Mouse (Mus musculus) hindbrain, embryonic 14.5 days (tissue): Measurements from ENCODE around the gene Vsx1. TPM values are rescaled to one million over a fixed set of nuclear protein-coding genes. Genes with fewer than 3 reads are reported as not detected.

Source experiments
- ATAC-seq: fragments of 200-750 bp; cut with Nextera tagmentation; 2 replicates; pipeline ENCODE4 v1.8.0; 2017; ENCODE audit warnings: moderate number of reproducible peaks, mild to moderate bottlenecking, moderate TSS enrichment, moderate library complexity; ENCODE audit not compliant: low FRiP score
- DNase-seq: peaks from one replicate; pipeline ENCODE4 v3.0.0-alpha.2; 2015; ENCODE audit warnings: low spot score
- H3K27ac ChIP-seq: fragments of 300-500 bp; sonication (generic); 2 replicates; pipeline ENCODE4 v1.5.1; 2014; ENCODE audit warnings: mild to moderate bottlenecking, moderate library complexity
- H3K27me3 ChIP-seq: fragments of 300-500 bp; sonication (generic); 2 replicates; pipeline ENCODE4 v1.6.1; 2014; ENCODE audit warnings: mild to moderate bottlenecking, low read length, mixed read lengths; ENCODE audit not compliant: control insufficient read depth, insufficient read depth
- H3K36me3 ChIP-seq: fragments of 300-500 bp; sonication (generic); replicated peaks from 2 replicates; pipeline ENCODE4 v1.6.1; 2014; ENCODE audit not compliant: control insufficient read depth, insufficient read depth
- H3K4me1 ChIP-seq: fragments of 300-500 bp; sonication (generic); replicated peaks from 2 replicates; pipeline ENCODE4 v1.6.1; 2014; ENCODE audit warnings: antibody characterized with exemption, low read length, mixed read lengths; ENCODE audit not compliant: control insufficient read depth, insufficient read depth
- H3K4me2 ChIP-seq: fragments of 300-500 bp; sonication (generic); replicated peaks from 2 replicates; pipeline ENCODE4 v1.6.1; 2014; ENCODE audit warnings: mild to moderate bottlenecking, moderate library complexity
- H3K4me3 ChIP-seq: fragments of 300-500 bp; sonication (generic); replicated peaks from 2 replicates; pipeline ENCODE4 v1.5.1; 2014; ENCODE audit warnings: mild to moderate bottlenecking, low read length
- H3K9ac ChIP-seq: fragments of 300-500 bp; sonication (generic); 2 replicates; pipeline ENCODE4 v1.6.1; 2014
- H3K9me3 ChIP-seq: fragments of 300-500 bp; sonication (generic); 2 replicates; pipeline ENCODE4 v1.6.1; 2016; ENCODE audit warnings: low read length; ENCODE audit not compliant: control insufficient read depth
- WGBS: fragments of 180-500 bp; shearing (Covaris S2); extraction: QIAGEN DNeasy Blood & Tissue Kit; methylation state at CpG from one replicate; pipeline ENCODE4 v1.1.7; 2014; 5-methylcytosine and 5-hydroxymethylcytosine counted together
- polyA plus RNA-seq: library from polyadenylated mRNA; unstranded; fragments of >200 nt; fragmentation: Nextera tagmentation; extraction: Ambion mirVana; gene quantifications from 2 replicates; pipeline ENCODE4 v1.2.1, GENCODE M21; 2014

Vsx1 gene
- polyA plus RNA-seq, 1 experiment from 2014 or later, result 0.05 TPM

DNA sequence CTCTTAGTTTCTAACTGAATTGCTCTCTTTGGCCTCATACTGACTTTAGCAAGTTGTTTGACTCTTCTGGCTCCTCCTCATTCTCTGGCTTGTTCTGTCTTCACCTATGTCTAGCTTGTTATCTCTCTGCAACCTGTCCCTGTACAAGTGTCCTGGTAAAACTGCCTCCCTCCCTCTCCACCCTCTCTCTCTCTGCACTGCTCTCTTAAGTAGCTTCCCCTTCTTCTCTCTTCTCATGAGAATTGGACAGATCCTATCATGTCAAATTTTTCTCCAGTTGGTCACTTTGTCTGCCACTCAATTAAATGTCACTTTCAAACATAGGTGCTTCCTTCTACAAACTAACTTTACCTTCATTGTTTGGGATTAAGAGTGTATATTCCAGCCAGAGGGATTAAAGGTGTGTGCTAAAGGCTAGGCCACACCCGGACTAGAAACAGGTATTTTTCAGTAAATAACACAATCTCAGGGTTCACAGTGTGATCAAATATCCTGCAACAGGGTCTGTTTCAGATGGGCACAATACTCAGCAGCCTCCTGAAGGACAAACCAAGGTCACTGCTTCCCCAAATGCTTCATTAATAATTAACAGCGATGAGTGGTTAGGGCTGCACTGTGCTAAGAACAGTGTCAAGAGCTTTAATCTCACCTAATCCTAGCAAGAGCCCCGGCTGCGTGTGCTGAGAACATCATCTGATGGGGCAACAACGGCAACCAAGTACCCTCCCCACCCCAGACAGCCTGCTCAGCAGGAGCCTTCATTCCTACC is 24.8 kb downstream of the Vsx1 start:
- H3K9me3 ChIP-seq, result no peaks in the 10 kb centered on the region
- no peak overlapping the region for H3K4me3 ChIP-seq
- H3K27me3 ChIP-seq, result 0 out of 2 replicates have a peak, but pooled peaks cover 9% of the 10 kb centered on the region
- H3K36me3 ChIP-seq, result no peaks in the 10 kb centered on the region
- H3K4me2 ChIP-seq, result no peak overlapping the region
- no peak for DNase-seq
- peaks cover 11% of the 10 kb centered on the region; the same call in 1 of the 2 replicates for H3K4me1 ChIP-seq
- WGBS, result 83% methylated on average over 5 of the region's 5 CpGs
- H3K9ac ChIP-seq, result no peak overlapping the region
- no peak overlapping the region for H3K27ac ChIP-seq
- ATAC-seq, result no peak

DNA sequence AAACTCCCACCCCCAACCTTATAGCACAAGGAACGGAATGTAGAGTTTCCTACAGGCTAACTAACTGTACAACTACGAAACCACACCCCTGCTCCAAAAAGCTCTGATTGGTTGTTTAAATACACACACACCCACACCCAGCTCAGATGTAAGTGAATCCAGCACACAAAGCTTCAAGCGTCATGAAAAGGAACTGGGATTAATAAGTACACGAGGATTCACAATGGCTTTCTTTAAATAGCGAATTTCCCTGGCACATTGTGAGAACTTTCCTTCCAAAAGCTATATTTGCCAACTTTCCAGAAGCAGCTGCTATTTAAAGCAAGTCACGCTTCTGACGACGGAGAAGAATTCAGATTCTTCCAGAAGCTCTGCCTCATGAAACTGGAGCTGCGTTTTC is 25.9 kb downstream of the Vsx1 start:
- DNase-seq (no peak), ATAC-seq (no peak)
- Histone ChIP-seq H3K4me1 (peaks cover 8% of the 10 kb centered on the region; the same call in 1 of the 2 replicates), H3K9ac (no peak overlapping the region), H3K27me3 (no peaks in the 10 kb centered on the region), H3K9me3 (no peaks in the 10 kb centered on the region), H3K4me2 (no peak overlapping the region), H3K36me3 (no peaks in the 10 kb centered on the region), H3K27ac (0 out of 2 replicates have a peak overlapping the region, but pooled peaks have one; percentile 38), H3K4me3 (no peak overlapping the region)
- WGBS, result 63% methylated on average over 9 of the region's 9 CpGs

DNA sequence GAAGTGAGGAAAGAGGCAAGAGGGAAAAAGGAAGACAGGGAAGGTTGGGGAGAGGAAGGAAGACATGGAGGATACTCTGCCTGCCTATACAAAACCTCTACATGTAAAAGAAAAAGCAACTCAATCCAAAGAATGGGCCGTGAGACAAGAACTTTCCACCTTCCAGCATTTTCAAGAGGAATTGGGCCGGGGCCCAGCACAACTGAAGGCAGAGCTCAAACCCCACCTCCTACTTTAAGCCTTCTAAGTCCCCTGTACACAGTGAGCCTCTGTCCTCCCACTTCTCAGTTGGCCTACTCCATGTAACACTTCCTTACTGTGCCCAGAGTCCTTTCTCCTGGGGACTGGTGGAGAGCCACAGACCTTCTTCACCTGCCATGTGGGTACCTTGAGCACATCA is 27.2 kb downstream of the Vsx1 start:
- H3K27me3 ChIP-seq, result no peaks in the 10 kb centered on the region
- H3K36me3 ChIP-seq, result no peaks in the 10 kb centered on the region
- H3K9ac ChIP-seq, result no peak overlapping the region
- H3K4me2 ChIP-seq, result no peak overlapping the region
- 78% methylated on average over 2 of the region's 2 CpGs for WGBS
- no peak overlapping the region for H3K27ac ChIP-seq
- peaks cover 4% of the 10 kb centered on the region; the same call in 1 of the 2 replicates for H3K4me1 ChIP-seq
- no peak for DNase-seq
- H3K4me3 ChIP-seq, result no peak overlapping the region
- ATAC-seq, result no peak
- no peaks in the 10 kb centered on the region for H3K9me3 ChIP-seq

DNA sequence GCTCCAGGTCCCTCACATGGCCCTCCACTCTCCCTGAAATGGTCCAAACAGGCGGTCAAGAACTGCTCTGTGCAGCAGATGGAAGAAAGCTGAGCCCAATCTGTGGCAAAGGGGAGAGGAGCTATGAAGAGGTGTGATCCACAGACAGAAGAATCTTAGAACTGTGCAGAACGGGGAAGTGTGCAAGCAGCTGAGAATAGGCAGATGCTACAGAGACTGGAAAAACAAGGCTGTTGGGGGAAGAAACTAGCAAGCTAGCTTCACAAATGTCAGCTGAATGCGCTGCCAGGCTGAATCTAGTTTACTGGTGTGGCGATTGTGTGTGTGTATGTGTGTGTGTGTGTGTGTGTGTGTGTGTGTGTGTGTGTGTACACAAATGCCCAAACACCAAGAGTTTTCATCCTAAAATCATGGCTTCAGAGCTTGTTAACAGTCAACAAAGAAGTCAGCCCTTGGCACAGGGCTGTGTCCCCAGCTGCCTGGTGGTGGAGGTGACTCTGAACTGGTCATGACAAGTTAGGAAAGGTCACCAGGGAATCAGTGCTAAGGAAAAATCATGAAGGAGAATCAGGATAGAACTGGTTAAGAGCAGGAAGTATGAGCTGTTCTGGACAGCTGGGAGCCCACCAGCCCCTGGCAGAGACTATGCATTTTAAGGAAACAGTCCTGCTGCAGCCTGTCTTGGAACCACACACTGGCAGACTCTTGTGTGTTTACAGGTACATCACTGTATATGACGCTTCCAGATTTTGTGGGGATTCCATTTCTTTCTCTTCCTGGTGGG is 28.3 kb downstream of the Vsx1 start:
- no peak for DNase-seq
- WGBS, result 82% methylated on average over 5 of the region's 5 CpGs
- no peaks in the 10 kb centered on the region for H3K4me1 ChIP-seq

DNA sequence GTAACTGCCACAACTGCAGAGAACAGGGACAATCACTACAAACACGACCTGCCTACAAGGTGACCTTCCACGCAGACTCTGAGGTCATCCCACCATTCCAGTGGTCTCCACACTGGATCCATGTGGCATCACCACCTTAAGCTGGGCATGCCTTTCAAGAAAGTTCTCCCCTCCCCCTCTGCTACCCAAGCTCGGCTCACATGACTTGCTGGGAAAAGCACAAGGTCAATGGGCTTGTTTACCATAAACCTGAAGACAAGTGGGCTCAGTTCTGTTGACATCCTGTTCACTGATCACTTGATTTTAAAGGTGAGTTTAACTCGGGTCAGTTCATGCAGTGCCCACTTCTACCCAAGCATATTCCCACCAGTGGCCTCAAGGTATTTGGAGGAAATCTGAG is 29.1 kb downstream of the Vsx1 start:
- 0 out of 2 replicates have a peak, but pooled peaks cover 3% of the 10 kb centered on the region for H3K9me3 ChIP-seq
- no peak overlapping the region for H3K4me2 ChIP-seq
- no peak overlapping the region for H3K9ac ChIP-seq
- no peaks in the 10 kb centered on the region for H3K27me3 ChIP-seq
- H3K4me3 ChIP-seq, result no peak overlapping the region
- H3K4me1 ChIP-seq, result no peaks in the 10 kb centered on the region
- H3K27ac ChIP-seq, result no peak overlapping the region
- ATAC-seq (no peak), DNase-seq (no peak)
- WGBS, result 76% methylated on average over 4 of the region's 4 CpGs
- H3K36me3 ChIP-seq, result no peaks in the 10 kb centered on the region

More for the DNA sequence above, 28.3 kb downstream of the Vsx1 start:
- H3K9ac ChIP-seq, result no peak overlapping the region
- H3K36me3 ChIP-seq, result no peaks in the 10 kb centered on the region
- no peak overlapping the region for H3K4me2 ChIP-seq
- no peak overlapping the region for H3K27ac ChIP-seq
- H3K27me3 ChIP-seq, result no peaks in the 10 kb centered on the region
- no peak for ATAC-seq
- no peaks in the 10 kb centered on the region for H3K9me3 ChIP-seq
- H3K4me3 ChIP-seq, result no peak overlapping the region

DNA sequence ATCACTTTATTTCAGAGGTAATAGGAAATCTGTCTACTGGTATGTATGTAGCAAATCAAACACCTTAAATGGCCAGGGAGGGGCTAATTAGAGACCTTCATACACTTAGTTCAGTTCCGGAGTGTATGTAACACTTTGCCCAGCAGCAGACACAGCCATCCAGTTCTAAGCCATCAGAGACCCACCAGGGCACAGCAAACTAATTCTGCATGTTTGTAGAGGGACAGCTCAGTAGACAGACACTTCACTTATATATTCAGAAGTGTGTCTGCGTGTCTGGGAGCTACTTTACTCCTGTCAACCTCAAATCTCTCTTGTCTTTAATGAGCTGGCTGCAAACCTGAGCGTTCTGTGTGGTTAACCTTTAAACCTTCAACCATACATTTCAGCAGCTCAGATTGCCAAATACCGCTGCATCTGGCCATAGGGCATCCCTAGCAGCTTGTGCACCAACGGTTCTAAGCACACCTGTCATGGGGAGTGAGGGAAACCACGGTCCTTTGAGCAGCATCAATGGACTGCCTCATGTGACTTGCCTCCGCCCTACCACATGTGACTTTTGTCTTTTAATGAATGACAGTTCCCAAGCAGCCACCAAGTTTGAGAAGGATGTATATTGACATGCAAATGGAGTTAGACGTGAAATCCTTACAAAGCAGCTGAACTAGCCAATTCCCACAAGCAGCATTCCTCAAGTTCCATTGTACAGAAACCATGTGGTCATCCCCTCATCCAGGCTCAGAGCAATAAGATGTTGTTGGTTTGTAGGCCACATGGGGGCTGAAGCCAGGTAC is 32.0 kb downstream of the Vsx1 start:
- 0 out of 2 replicates have a peak, but pooled peaks cover 3% of the 10 kb centered on the region for H3K9me3 ChIP-seq
- WGBS, result 27% methylated on average over 8 of the region's 8 CpGs

DNA sequence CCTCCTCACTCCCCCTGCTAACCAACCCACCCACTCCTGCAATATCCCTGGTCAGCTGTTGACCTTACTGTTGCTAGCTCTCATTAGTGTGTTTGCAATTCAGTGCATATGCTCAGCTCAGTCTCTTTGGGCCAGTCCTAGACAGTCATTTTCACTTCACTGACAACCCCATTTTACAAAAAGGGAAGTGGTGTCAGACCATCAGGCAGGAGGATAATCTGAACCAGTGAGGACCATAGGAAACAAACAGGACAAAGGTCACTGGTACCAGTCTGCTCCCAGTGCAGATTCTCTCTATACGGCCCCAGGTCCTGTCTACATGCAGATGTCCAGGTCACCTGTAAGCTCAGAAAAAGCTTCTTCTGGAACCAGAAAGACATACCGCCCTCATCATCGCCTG is 33.0 kb downstream of the Vsx1 start:
- no peak for DNase-seq
- ATAC-seq, result no peak
- H3K27ac ChIP-seq, result 0 out of 2 replicates have a peak overlapping the region, but pooled peaks have one; percentile 61
- 0 out of 2 replicates have a peak, but pooled peaks cover 3% of the 10 kb centered on the region for H3K9me3 ChIP-seq
- no peaks in the 10 kb centered on the region for H3K27me3 ChIP-seq
- no peaks in the 10 kb centered on the region for H3K36me3 ChIP-seq
- no peak overlapping the region for H3K4me2 ChIP-seq
- peaks cover 4% of the 10 kb centered on the region; the same call in 1 of the 2 replicates for H3K4me1 ChIP-seq
- WGBS, result 87% methylated on average over 3 of the region's 3 CpGs
- no peak overlapping the region for H3K9ac ChIP-seq
- H3K4me3 ChIP-seq, result no peak overlapping the region

More for the DNA sequence above, 32.0 kb downstream of the Vsx1 start:
- Histone ChIP-seq H3K36me3 (no peaks in the 10 kb centered on the region), H3K9ac (no peak overlapping the region), H3K27ac (peak overlapping the region; percentile 61), H3K27me3 (no peaks in the 10 kb centered on the region), H3K4me2 (no peak overlapping the region), H3K4me3 (no peak overlapping the region), H3K4me1 (no peaks in the 10 kb centered on the region)
- DNase-seq (peak; percentile 39), ATAC-seq (peak; percentile 78)

DNA sequence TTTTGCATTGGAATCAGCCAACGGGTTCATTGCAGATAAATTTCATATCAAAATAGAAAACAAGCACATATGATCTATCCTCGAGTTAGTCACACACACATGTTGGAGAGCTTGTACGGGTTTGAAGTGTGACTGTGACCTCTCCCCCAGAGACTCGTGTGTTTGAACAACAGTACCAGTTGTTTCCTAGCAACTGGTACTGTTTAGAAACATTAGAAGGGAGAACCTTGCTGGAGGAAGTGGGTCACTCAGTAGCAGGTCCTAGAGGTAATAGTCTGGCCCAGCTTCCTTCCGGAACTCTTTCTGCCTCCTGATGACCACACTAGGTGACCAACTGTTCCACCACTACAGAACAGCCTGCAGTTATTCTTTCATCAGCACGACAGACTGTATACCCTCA is 33.9 kb downstream of the Vsx1 start:
- no peak for ATAC-seq
- H3K4me1 ChIP-seq, result peaks cover 12% of the 10 kb centered on the region; the same call in 1 of the 2 replicates
- H3K9ac ChIP-seq, result no peak overlapping the region
- no peak overlapping the region for H3K27ac ChIP-seq
- no peak for DNase-seq
- H3K4me2 ChIP-seq, result no peak overlapping the region
- H3K9me3 ChIP-seq, result 0 out of 2 replicates have a peak, but pooled peaks cover 3% of the 10 kb centered on the region
- WGBS, result 87% methylated on average over 6 of the region's 6 CpGs
- no peaks in the 10 kb centered on the region for H3K36me3 ChIP-seq
- H3K27me3 ChIP-seq, result no peaks in the 10 kb centered on the region
- no peak overlapping the region for H3K4me3 ChIP-seq
